Mouse (Mus musculus) embryonic facial prominence, embryonic 11.5 days (tissue): ENCODE results near the gene Pqlc3. TPM values are rescaled to one million over a fixed set of nuclear protein-coding genes. Genes with fewer than 3 reads are reported as not detected.
"Not testable (repeated sequence)": the region's sequence is repeated elsewhere in the genome, so short reads cannot be mapped to it uniquely, and the experiment has no call there.

Experiments
- ATAC-seq: fragments of 200-750 bp; cut with Nextera tagmentation; replicated peaks from 2 replicates; pipeline ENCODE4 v1.8.0; 2017; ENCODE audit warnings: low read depth; ENCODE audit not compliant: insufficient number of reproducible peaks, low FRiP score, low TSS enrichment
- DNase-seq: peaks from one replicate; pipeline ENCODE4 v3.0.0-alpha.2; 2015; ENCODE audit warnings: low spot score
- H3K27ac ChIP-seq: fragments of 300-500 bp; sonication (generic); replicated peaks from 2 replicates; pipeline ENCODE4 v1.5.1; 2014; ENCODE audit warnings: mild to moderate bottlenecking, low read depth, low read length, control low read depth
- H3K27me3 ChIP-seq: fragments of 300-500 bp; sonication (generic); 2 replicates; pipeline ENCODE4 v1.6.1; 2014; ENCODE audit warnings: mild to moderate bottlenecking, low read length, moderate library complexity, mixed read lengths; ENCODE audit not compliant: control insufficient read depth, insufficient read depth
- H3K36me3 ChIP-seq: fragments of 300-500 bp; sonication (generic); replicated peaks from 2 replicates; pipeline ENCODE4 v1.6.1; 2014; ENCODE audit warnings: low read depth, mild to moderate bottlenecking, low read length, moderate library complexity, mixed read lengths; ENCODE audit not compliant: control insufficient read depth, insufficient read depth
- H3K4me1 ChIP-seq: fragments of 300-500 bp; sonication (generic); 2 replicates; pipeline ENCODE4 v1.6.1; 2014; ENCODE audit warnings: low read length, mixed read lengths; ENCODE audit not compliant: control insufficient read depth, insufficient read depth
- H3K4me2 ChIP-seq: fragments of 300-500 bp; sonication (generic); 2 replicates; pipeline ENCODE4 v1.6.1; 2014; ENCODE audit warnings: low read depth, mild to moderate bottlenecking, control low read depth, low read length, moderate library complexity
- H3K4me3 ChIP-seq: fragments of 300-500 bp; sonication (generic); 2 replicates; pipeline ENCODE4 v1.5.1; 2014; ENCODE audit warnings: low read depth, low read length, control low read depth
- H3K9ac ChIP-seq: fragments of 300-500 bp; sonication (generic); replicated peaks from 2 replicates; pipeline ENCODE4 v1.6.1; 2014; ENCODE audit warnings: mild to moderate bottlenecking, control low read depth, low read length
- H3K9me3 ChIP-seq: fragments of 300-500 bp; sonication (generic); replicated peaks from 2 replicates; pipeline ENCODE4 v1.6.1; 2016; ENCODE audit warnings: mild to moderate bottlenecking, low read length, inconsistent platforms, mixed read lengths; ENCODE audit not compliant: control insufficient read depth
- WGBS: fragments of 180-500 bp; shearing (Covaris S2); extraction: QIAGEN DNeasy Blood & Tissue Kit; methylation state at CpG from one replicate; pipeline ENCODE4 v1.1.7; 2014; 5-methylcytosine and 5-hydroxymethylcytosine counted together
- polyA plus RNA-seq: library from polyadenylated mRNA; unstranded; fragments of >200 nt; fragmentation: Nextera tagmentation; extraction: Ambion mirVana; gene quantifications from 2 replicates; pipeline ENCODE4 v1.2.1, GENCODE M21; 2014

Gene Pqlc3
- polyA plus RNA-seq, 1 experiment from 2014 or later, result 3.8 TPM

- no peaks in the 10 kb centered on the region for H3K4me1 ChIP-seq
- no peak overlapping the region for H3K27ac ChIP-seq
- H3K4me3 ChIP-seq, result no peak overlapping the region
- H3K4me2 ChIP-seq, result no peak overlapping the region
- WGBS, result 61% methylated on average over 9 of the region's 9 CpGs
- no peak for DNase-seq
- no peak for ATAC-seq
- H3K36me3 ChIP-seq, result no peaks in the 10 kb centered on the region
- H3K27me3 ChIP-seq, result no peaks in the 10 kb centered on the region
- no peaks in the 10 kb centered on the region for H3K9me3 ChIP-seq
- H3K9ac ChIP-seq, result no peak overlapping the region
These were observed 36.3 kb upstream of the Pqlc3 start for GRCm38 (mm10) chr12:17036532-17036931.

- H3K4me2 ChIP-seq, result no peak overlapping the region
- H3K27ac ChIP-seq, result no peak overlapping the region
- DNase-seq (peak; percentile 47), ATAC-seq (no peak)
- 68% methylated on average over 2 of the region's 2 CpGs for WGBS
- H3K9ac ChIP-seq, result no peak overlapping the region
- no peaks in the 10 kb centered on the region for H3K36me3 ChIP-seq
- H3K9me3 ChIP-seq, result no peaks in the 10 kb centered on the region
- H3K4me3 ChIP-seq, result no peak overlapping the region
- no peaks in the 10 kb centered on the region for H3K4me1 ChIP-seq
- no peaks in the 10 kb centered on the region for H3K27me3 ChIP-seq
These were observed 34.9 kb upstream of the Pqlc3 start for GRCm38 (mm10) chr12:17035128-17035527.

- WGBS, result 87% methylated on average over 5 of the region's 5 CpGs
- H3K36me3 ChIP-seq, result no peaks in the 10 kb centered on the region
- no peaks in the 10 kb centered on the region for H3K27me3 ChIP-seq
- no peaks in the 10 kb centered on the region for H3K9me3 ChIP-seq
- no peak overlapping the region for H3K27ac ChIP-seq
- H3K4me3 ChIP-seq, result no peak overlapping the region
- H3K9ac ChIP-seq, result no peak overlapping the region
- ATAC-seq, result no peak
- no peaks in the 10 kb centered on the region for H3K4me1 ChIP-seq
- H3K4me2 ChIP-seq, result no peak overlapping the region
- DNase-seq, result no peak
These were observed 34.5 kb upstream of the Pqlc3 start for GRCm38 (mm10) chr12:17034671-17035070.

- Histone ChIP-seq H3K4me3 (no peak overlapping the region), H3K9ac (no peak overlapping the region), H3K4me2 (no peak overlapping the region), H3K36me3 (no peaks in the 10 kb centered on the region), H3K9me3 (no peaks in the 10 kb centered on the region), H3K27me3 (no peaks in the 10 kb centered on the region), H3K27ac (no peak overlapping the region), H3K4me1 (no peaks in the 10 kb centered on the region)
- DNase-seq, result no peak
- WGBS, result 83% methylated on average over 9 of the region's 9 CpGs
- no peak for ATAC-seq
These were observed 33.2 kb upstream of the Pqlc3 start for GRCm38 (mm10) chr12:17033464-17033841.

- H3K4me2 ChIP-seq, result no peak overlapping the region
- no peaks in the 10 kb centered on the region for H3K36me3 ChIP-seq
- 43% methylated on average over 13 of the region's 13 CpGs for WGBS
- no peaks in the 10 kb centered on the region for H3K9me3 ChIP-seq
- no peak overlapping the region for H3K4me3 ChIP-seq
- no peak overlapping the region for H3K27ac ChIP-seq
- H3K27me3 ChIP-seq, result no peaks in the 10 kb centered on the region
- no peak for ATAC-seq
- H3K9ac ChIP-seq, result no peak overlapping the region
- peak; percentile 91 for DNase-seq
- no peaks in the 10 kb centered on the region for H3K4me1 ChIP-seq
These were observed 32.7 kb upstream of the Pqlc3 start for GRCm38 (mm10) chr12:17032694-17033463.

GRCm38 (mm10) chr12:17024554-17025110 lies 24.4 kb upstream of the Pqlc3 start:
- H3K9ac ChIP-seq, result no peak overlapping the region
- no peak overlapping the region for H3K4me2 ChIP-seq
- no peak overlapping the region for H3K27ac ChIP-seq
- H3K4me3 ChIP-seq, result no peak overlapping the region
- H3K4me1 ChIP-seq, result no peaks in the 10 kb centered on the region
- no peak for ATAC-seq
- no peak for DNase-seq
- WGBS, result 92% methylated on average over 6 of the region's 6 CpGs
- H3K36me3 ChIP-seq, result no peaks in the 10 kb centered on the region
- H3K27me3 ChIP-seq, result no peaks in the 10 kb centered on the region
- no peaks in the 10 kb centered on the region for H3K9me3 ChIP-seq

GRCm38 (mm10) chr12:17022145-17022544 lies 21.9 kb upstream of the Pqlc3 start:
- Histone ChIP-seq H3K36me3 (no peaks in the 10 kb centered on the region), H3K9me3 (no peaks in the 10 kb centered on the region), H3K4me3 (no peak overlapping the region), H3K27me3 (no peaks in the 10 kb centered on the region), H3K4me1 (no peaks in the 10 kb centered on the region), H3K4me2 (no peak overlapping the region), H3K9ac (no peak overlapping the region), H3K27ac (no peak overlapping the region)
- DNase-seq (no peak), ATAC-seq (no peak)
- 81% methylated on average over 4 of the region's 4 CpGs for WGBS

GRCm38 (mm10) chr12:17021125-17021524 lies 20.9 kb upstream of the Pqlc3 start:
- not testable (repeated sequence) for H3K9ac ChIP-seq, H3K27ac ChIP-seq, H3K4me1 ChIP-seq, H3K36me3 ChIP-seq, H3K9me3 ChIP-seq, H3K4me3 ChIP-seq, H3K27me3 ChIP-seq, ATAC-seq, DNase-seq, H3K4me2 ChIP-seq
- WGBS, result 92% methylated on average over 4 of the region's 4 CpGs
